ENCODE assay signal across 9 mouse cellular contexts in genomic region chr19:48204892-48205761, GRCm38 (mm10). TPM values are rescaled to one million over a fixed set of nuclear protein-coding genes. Genes with fewer than 3 reads are reported as not detected.
DNase-seq lines count a peak whose midpoint lies in the region; ATAC-seq lines count a peak whose summit lies in the region.
"Had no signal": no experiment of that assay in that cellular context is flagged by ENCODE, and none has a peak within 500 bp of the region (broad histone marks: within the 10 kb centered on the region; RNA-seq: fewer than 3 reads in every experiment).

No protein-coding gene starts in this region.

- peaks cover 11% of the 10 kb centered on the region; the same call in 1 of the 2 replicates for H3K4me1 ChIP-seq in kidney, embryonic 14.5 days (ENCODE audit: control insufficient read depth, insufficient read depth, low read length)
- peaks cover 43% of the 10 kb centered on the region for H3K4me1 ChIP-seq in embryonic facial prominence, embryonic 10.5 days
- H3K4me1 ChIP-seq in intestine, embryonic 15.5 days (replicated peaks): peaks cover 16% of the 10 kb centered on the region; the same call in 1 of the 2 replicates
- H3K4me1 ChIP-seq in midbrain, embryonic 10.5 days: peaks cover 48% of the 10 kb centered on the region

- no peaks in the 10 kb centered on the region for H3K36me3 ChIP-seq in kidney, embryonic 14.5 days (ENCODE audit: control insufficient read depth, insufficient read depth, low read length)
- no peaks in the 10 kb centered on the region for H3K36me3 ChIP-seq in embryonic facial prominence, embryonic 10.5 days (replicated peaks)
- no peaks in the 10 kb centered on the region for H3K36me3 ChIP-seq in intestine, embryonic 15.5 days
- no peaks in the 10 kb centered on the region for H3K36me3 ChIP-seq in midbrain, embryonic 10.5 days

- H3K27me3 ChIP-seq in kidney, embryonic 14.5 days (ENCODE audit: control insufficient read depth, insufficient read depth, low read length): peaks cover 30% of the 10 kb centered on the region
- peaks cover 72% of the 10 kb centered on the region for H3K27me3 ChIP-seq in embryonic facial prominence, embryonic 10.5 days (replicated peaks; ENCODE audit: low read depth, poor library complexity, severe bottlenecking)
- peaks cover 45% of the 10 kb centered on the region for H3K27me3 ChIP-seq in intestine, embryonic 15.5 days (replicated peaks)
- H3K27me3 ChIP-seq in midbrain, embryonic 10.5 days (ENCODE audit: low read depth, poor library complexity, severe bottlenecking): peaks cover 68% of the 10 kb centered on the region

- peak overlapping the region; percentile 98 for H3K4me2 ChIP-seq in kidney, embryonic 14.5 days (replicated peaks; ENCODE audit: low read depth, low read length)
- peak overlapping the region; percentile 95 for H3K4me2 ChIP-seq in intestine, embryonic 15.5 days (replicated peaks)

- no peak for DNase-seq in kidney, adult 9 months
- peak; percentile 48 for DNase-seq in embryonic facial prominence, embryonic 10.5 days (ENCODE audit: low spot score)
- peak; percentile 55 for DNase-seq in midbrain, embryonic 10.5 days (ENCODE audit: low spot score)
- no peak for DNase-seq in adrenal gland, postnatal 36 days
- no peak for DNase-seq in adrenal gland, postnatal 10 days
- no peak for DNase-seq in thymus, postnatal 10 days (ENCODE audit: low spot score in 2 of 2)

- WGBS in kidney, embryonic 14.5 days: 1% methylated on average over 55 of the region's 62 CpGs
- under 1% methylated on average over 54 of the region's 62 CpGs for WGBS in embryonic facial prominence, embryonic 10.5 days
- 1% methylated on average over 48 of the region's 62 CpGs for WGBS in intestine, embryonic 15.5 days
- WGBS in midbrain, embryonic 10.5 days: 1% methylated on average over 54 of the region's 62 CpGs

- peak; percentile 61 for ATAC-seq in kidney, embryonic 14.5 days (ENCODE audit: low FRiP score, low TSS enrichment)
- peak; percentile 41; the same call in 1 of the 2 replicates for ATAC-seq in intestine, embryonic 15.5 days
- ATAC-seq: Patski had no signal

- peak overlapping the region; percentile 52 for H3K4me3 ChIP-seq in kidney, embryonic 14.5 days (ENCODE audit: low read length)
- H3K4me3 ChIP-seq in embryonic facial prominence, embryonic 10.5 days: peak overlapping the region; percentile 72
- peak overlapping the region; percentile 48 for H3K4me3 ChIP-seq in intestine, embryonic 15.5 days (replicated peaks)
- peak overlapping the region; percentile 72 for H3K4me3 ChIP-seq in midbrain, embryonic 10.5 days

- 0 out of 2 replicates have a peak overlapping the region, but pooled peaks have one; percentile 12 for H3K9ac ChIP-seq in kidney, embryonic 14.5 days (ENCODE audit: low read depth, low read length)
- no peak overlapping the region for H3K9ac ChIP-seq in intestine, embryonic 15.5 days

- H3K27ac ChIP-seq in kidney, embryonic 14.5 days (ENCODE audit: low read depth, low read length): no peak overlapping the region
- no peak overlapping the region; the same call in 1 of the 2 replicates for H3K27ac ChIP-seq in embryonic facial prominence, embryonic 10.5 days (replicated peaks)
- no peak overlapping the region for H3K27ac ChIP-seq in intestine, embryonic 15.5 days
- peak overlapping the region; percentile 70 for H3K27ac ChIP-seq in midbrain, embryonic 10.5 days (replicated peaks)

- no peaks in the 10 kb centered on the region; the same call in 1 of the 2 replicates for H3K9me3 ChIP-seq in kidney, embryonic 14.5 days (ENCODE audit: control insufficient read depth, low read length)
- H3K9me3 ChIP-seq in embryonic facial prominence, embryonic 10.5 days: no peaks in the 10 kb centered on the region
- no peaks in the 10 kb centered on the region for H3K9me3 ChIP-seq in intestine, embryonic 15.5 days
- no peaks in the 10 kb centered on the region for H3K9me3 ChIP-seq in midbrain, embryonic 10.5 days (replicated peaks)

RNA-seq across cellular contexts. Expression of gene Sorcs3, which starts 0.7 kb away (rescaled TPM):
- 0.89 and 0.99 TPM in 2 replicates for polyA plus RNA-seq in kidney, embryonic 14.5 days (2014; fragmentation: Nextera tagmentation; extraction: Ambion mirVana)
- 0.68 and 0.76 TPM in 2 replicates for polyA plus RNA-seq in embryonic facial prominence, embryonic 10.5 days (2016; fragmentation: Nextera tagmentation; extraction: Ambion mirVana)
- polyA plus RNA-seq in intestine, embryonic 15.5 days (2015; fragmentation: Nextera tagmentation; extraction: Ambion mirVana): 0.48 and 0.89 TPM in 2 replicates
- 0.99 and 1.9 TPM in 2 replicates for polyA plus RNA-seq in midbrain, embryonic 10.5 days (2016; fragmentation: Nextera tagmentation; extraction: Ambion mirVana)
- not detected for total RNA-seq in adrenal gland, postnatal 36 days (2021)
- total RNA-seq in adrenal gland, postnatal 10 days (2021): under 1 TPM; 0.06 to 0.18 TPM

Comparison
In these comparisons a context has a peak if more than half of its experiments do, and no peak if none do; other contexts are left out.
1. DNase-seq: peak in embryonic facial prominence, embryonic 10.5 days (single experiment) and midbrain, embryonic 10.5 days (single experiment); none in kidney, adult 9 months (single experiment), adrenal gland, postnatal 36 days (0 of 2), adrenal gland, postnatal 10 days (single experiment) and thymus, postnatal 10 days (0 of 2).
2. Peak in every context shown above with its lines, with median percentiles within 50 percentile points of each other: H3K4me3 ChIP-seq.